Mouse (Mus musculus) liver, embryonic 14.5 days (tissue): ENCODE data around the gene Gm5105. TPM values are rescaled to one million over a fixed set of nuclear protein-coding genes. Genes with fewer than 3 reads are reported as not detected.

ENCODE experiments used
- ATAC-seq: fragments of 200-750 bp; cut with Nextera tagmentation; 2 replicates; pipeline ENCODE4 v1.8.0; 2017; ENCODE audit warnings: moderate number of reproducible peaks, mild to moderate bottlenecking, moderate library complexity; ENCODE audit not compliant: insufficient read depth
- DNase-seq, 3 experiments: peaks; one replicate each; pipeline ENCODE4 v3.0.0-alpha.2; 2012 to 2013; ENCODE audit warnings: low read depth in 3 of 3, low spot score in 3 of 3
- H3K27ac ChIP-seq: fragments of 300-500 bp; sonication (generic); 2 replicates; pipeline ENCODE4 v1.5.1; 2014; ENCODE audit warnings: moderate library complexity, mild to moderate bottlenecking, control low read depth, inconsistent platforms
- H3K27me3 ChIP-seq: fragments of 300-500 bp; sonication (generic); 2 replicates; pipeline ENCODE4 v1.6.1; 2014; ENCODE audit warnings: mild to moderate bottlenecking, low read length, moderate library complexity; ENCODE audit not compliant: control insufficient read depth, insufficient read depth
- H3K36me3 ChIP-seq: fragments of 300-500 bp; sonication (generic); replicated peaks from 2 replicates; pipeline ENCODE4 v1.6.1; 2014; ENCODE audit warnings: low read depth; ENCODE audit not compliant: control insufficient read depth, insufficient read depth
- H3K4me1 ChIP-seq, 2 experiments: fragments of 200-500 bp in 1 of 2; fragments of 300-500 bp in 1 of 2; sonication (generic) in 1 of 2; replicated peaks; 2 replicates each; pipeline ENCODE4 v1.6.1; 2012 to 2014; ENCODE audit warnings: antibody characterized with exemption in 1 of 2, inconsistent platforms in 1 of 2, low read length in 1 of 2; ENCODE audit not compliant: control insufficient read depth in 2 of 2, insufficient read depth in 2 of 2
- H3K4me2 ChIP-seq: fragments of 300-500 bp; sonication (generic); 2 replicates; pipeline ENCODE4 v1.6.1; 2014; ENCODE audit warnings: low read depth, mild to moderate bottlenecking, control low read depth, moderate library complexity
- H3K4me3 ChIP-seq, 2 experiments: fragments of 200-500 bp in 1 of 2; fragments of 300-500 bp in 1 of 2; sonication (generic) in 1 of 2; 2 replicates each; pipeline ENCODE4 v1.5.1; 2012 to 2014; ENCODE audit warnings: low read depth in 2 of 2, low read length in 2 of 2, mild to moderate bottlenecking in 2 of 2, control low read depth in 1 of 2, inconsistent platforms in 1 of 2, moderate library complexity in 1 of 2; ENCODE audit not compliant: insufficient read depth in 1 of 2
- H3K9ac ChIP-seq: fragments of 300-500 bp; sonication (generic); replicated peaks from 2 replicates; pipeline ENCODE4 v1.6.1; 2014; ENCODE audit warnings: mild to moderate bottlenecking, control low read depth, moderate library complexity
- H3K9me3 ChIP-seq: fragments of 300-500 bp; sonication (generic); 2 replicates; pipeline ENCODE4 v1.6.1; 2016; ENCODE audit warnings: low read length, mixed read lengths; ENCODE audit not compliant: control insufficient read depth
- CTCF ChIP-seq: IDR thresholded peaks from 2 replicates; pipeline ENCODE4 v1.5.1; 2016; ENCODE audit warnings: antibody characterized with exemption, low read depth, control low read depth
- EP300 ChIP-seq: IDR thresholded peaks from 2 replicates; pipeline ENCODE4 v1.6.1; 2016; ENCODE audit warnings: antibody characterized with exemption, low read depth
- WGBS: fragments of 180-500 bp; shearing (Covaris S2); extraction: QIAGEN DNeasy Blood & Tissue Kit; methylation state at CpG from one replicate; pipeline ENCODE4 v1.1.7; 2014; ENCODE audit not compliant: insufficient replicate concordance; 5-methylcytosine and 5-hydroxymethylcytosine counted together
- polyA plus RNA-seq, 2 experiments: library from polyadenylated mRNA; depleted of rRNA in 1 of 2; stranded (reverse) in 1 of 2; unstranded in 1 of 2; fragments of >200 nt; fragmentation: Nextera tagmentation in 1 of 2; extraction: Ambion mirVana in 1 of 2; gene quantifications; 2 replicates each; pipeline versions ENCODE4 v1.2.1 to v1.2.3; 2012 to 2014

Gene Gm5105
- polyA plus RNA-seq, 2 experiments, result not detected

- Histone ChIP-seq H3K4me1 (peaks cover 0 to 7% of the 10 kb centered on the region in 2 experiments; a peak in 2 of 4 replicates), H3K27ac (no peak overlapping the region), H3K9ac (no peak overlapping the region), H3K4me3 (no peak overlapping the region), H3K9me3 (no peaks in the 10 kb centered on the region), H3K27me3 (no peaks in the 10 kb centered on the region), H3K4me2 (no peak overlapping the region), H3K36me3 (no peaks in the 10 kb centered on the region)
- TF ChIP-seq CTCF (no peak), EP300 (no peak)
- no peak for ATAC-seq
- WGBS, result 57% methylated on average over 14 of the region's 14 CpGs
- DNase-seq, result no peak
These were observed 3.4 kb downstream of the Gm5105 start for GRCm38 (mm10) chr3:138063731-138064329.

GRCm38 (mm10) chr3:138062673-138063072 is 4.5 kb downstream of the Gm5105 start:
- Histone ChIP-seq H3K4me3 (no peak overlapping the region), H3K4me1 (peaks cover 0 to 7% of the 10 kb centered on the region in 2 experiments; a peak in 2 of 4 replicates), H3K9ac (no peak overlapping the region), H3K27me3 (no peaks in the 10 kb centered on the region), H3K27ac (no peak overlapping the region), H3K9me3 (no peaks in the 10 kb centered on the region), H3K36me3 (no peaks in the 10 kb centered on the region), H3K4me2 (no peak overlapping the region)
- DNase-seq (no peak), ATAC-seq (no peak)
- WGBS, result 50% methylated on average over 4 of the region's 4 CpGs
- TF ChIP-seq EP300 (no peak), CTCF (no peak)

- Histone ChIP-seq H3K4me1 (peaks cover 0 to 7% of the 10 kb centered on the region in 2 experiments; a peak in 2 of 4 replicates), H3K27me3 (no peaks in the 10 kb centered on the region), H3K27ac (no peak overlapping the region), H3K9me3 (no peaks in the 10 kb centered on the region), H3K36me3 (no peaks in the 10 kb centered on the region), H3K9ac (no peak overlapping the region), H3K4me2 (no peak overlapping the region), H3K4me3 (no peak overlapping the region)
- no peak for DNase-seq
- WGBS, result 33% methylated on average over 9 of the region's 9 CpGs
- no peak for ATAC-seq
- TF ChIP-seq CTCF (no peak), EP300 (no peak)
These were observed 5.8 kb downstream of the Gm5105 start for GRCm38 (mm10) chr3:138061205-138061911.

- Histone ChIP-seq H3K27me3 (no peaks in the 10 kb centered on the region), H3K36me3 (no peaks in the 10 kb centered on the region), H3K4me3 (no peak overlapping the region), H3K9ac (no peak overlapping the region), H3K4me2 (no peak overlapping the region), H3K27ac (no peak overlapping the region), H3K9me3 (no peaks in the 10 kb centered on the region), H3K4me1 (peaks cover 0 to 7% of the 10 kb centered on the region in 2 experiments; a peak in 2 of 4 replicates)
- TF ChIP-seq CTCF (no peak), EP300 (no peak)
- DNase-seq (no peak), ATAC-seq (no peak)
- 34% methylated on average over 7 of the region's 7 CpGs for WGBS
These were observed 6.8 kb downstream of the Gm5105 start for GRCm38 (mm10) chr3:138060429-138060828.

- H3K4me2 ChIP-seq, result no peak overlapping the region
- no peaks in the 10 kb centered on the region for H3K36me3 ChIP-seq
- H3K27me3 ChIP-seq, result no peaks in the 10 kb centered on the region
- 51% methylated on average over 4 of the region's 4 CpGs for WGBS
- no peak overlapping the region for H3K4me3 ChIP-seq
- H3K9ac ChIP-seq, result no peak overlapping the region
- ATAC-seq (no peak), DNase-seq (no peak)
- TF ChIP-seq EP300 (no peak), CTCF (no peak)
- no peaks in the 10 kb centered on the region for H3K9me3 ChIP-seq
- no peak overlapping the region for H3K27ac ChIP-seq
- peaks cover 0 to 9% of the 10 kb centered on the region in 2 experiments; a peak in 2 of 4 replicates for H3K4me1 ChIP-seq
These were observed 9.0 kb downstream of the Gm5105 start for GRCm38 (mm10) chr3:138058226-138058625.
